Mouse (Mus musculus): ENCODE measurements around the gene Pex14.

DNA sequence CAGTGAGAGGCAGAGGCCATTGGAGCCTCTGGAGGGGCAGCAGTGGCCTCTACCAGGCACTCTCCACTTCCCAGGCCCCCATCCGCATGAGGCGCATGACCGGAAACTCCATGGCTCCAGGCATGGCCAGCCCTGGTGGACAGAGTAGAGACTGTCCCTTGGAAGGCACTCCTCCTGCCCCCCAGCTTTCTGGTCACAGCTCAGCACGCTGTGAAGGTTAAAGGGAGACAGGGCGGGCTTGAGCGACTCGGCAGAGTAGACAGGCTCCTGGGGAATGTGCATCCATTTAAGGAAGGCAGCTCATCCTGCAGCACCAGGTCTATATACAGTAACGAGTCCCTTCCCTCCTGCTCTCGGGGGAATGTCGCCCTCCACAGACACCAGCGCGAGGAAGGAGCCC lies 139.7 kb downstream of the Pex14 start:
- TF ChIP-seq CTCF (IDR thresholded peaks at IDR 0.05; ENCODE audit: control insufficient read depth, insufficient read depth, low read length), result no peak
- TF ChIP-seq POLR2A (IDR thresholded peaks at IDR 0.05; ENCODE audit: borderline replicate concordance, control insufficient read depth, low read depth, low read length), result no peak

Data from bone marrow, adult 2 months (tissue).